Mouse (Mus musculus) lung, postnatal 25 days (tissue): ENCODE data around the gene Slc22a14.
A peak's percentile ranks its signal among the peaks of the same experiment; 100 is the strongest.

Source experiments
- DNase-seq: peaks from one replicate; pipeline ENCODE4 v3.0.0; 2022; ENCODE audit warnings: low spot score

Slc22a14 gene

DNA sequence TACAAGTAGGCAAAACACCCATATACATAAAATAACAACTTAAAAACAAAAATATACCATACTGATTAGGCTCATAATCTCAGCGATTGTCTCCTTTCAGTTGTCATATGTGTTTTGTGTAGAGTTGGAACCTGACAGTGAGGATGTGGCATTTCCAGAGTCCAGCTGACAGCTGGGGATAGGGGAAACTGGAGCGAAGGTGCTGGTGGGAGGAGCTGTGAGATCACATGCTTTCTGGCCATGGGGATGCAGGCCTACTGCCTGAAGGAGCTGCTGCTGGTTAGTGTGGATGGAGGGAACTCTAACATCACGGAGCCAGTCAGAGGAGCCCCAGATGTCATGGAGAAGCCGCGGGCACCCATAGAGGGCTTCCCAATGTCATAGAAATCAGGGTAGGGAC, 159.6 kb downstream of the Slc22a14 start:
- DNase-seq = no peak

DNA sequence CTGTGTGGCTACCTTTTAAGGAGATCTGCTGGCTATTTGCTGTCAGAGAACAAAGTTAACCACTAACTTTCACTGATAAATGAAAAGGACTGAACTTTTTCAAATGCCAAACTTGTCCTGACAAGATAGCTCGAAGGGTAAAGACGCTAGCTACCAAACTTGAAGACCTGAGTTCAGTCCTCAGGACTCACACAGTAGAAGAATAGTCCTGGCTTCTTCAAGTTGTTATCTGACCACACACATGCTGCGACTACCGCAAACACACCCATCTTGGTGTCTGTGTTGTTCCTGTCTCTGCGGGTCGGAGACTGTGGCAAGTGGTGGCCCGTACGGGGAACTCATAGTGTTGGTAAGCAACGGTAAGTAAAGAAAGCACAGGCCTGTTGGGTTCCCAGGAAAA, 161.7 kb downstream of the Slc22a14 start:
- DNase-seq = no peak

DNA sequence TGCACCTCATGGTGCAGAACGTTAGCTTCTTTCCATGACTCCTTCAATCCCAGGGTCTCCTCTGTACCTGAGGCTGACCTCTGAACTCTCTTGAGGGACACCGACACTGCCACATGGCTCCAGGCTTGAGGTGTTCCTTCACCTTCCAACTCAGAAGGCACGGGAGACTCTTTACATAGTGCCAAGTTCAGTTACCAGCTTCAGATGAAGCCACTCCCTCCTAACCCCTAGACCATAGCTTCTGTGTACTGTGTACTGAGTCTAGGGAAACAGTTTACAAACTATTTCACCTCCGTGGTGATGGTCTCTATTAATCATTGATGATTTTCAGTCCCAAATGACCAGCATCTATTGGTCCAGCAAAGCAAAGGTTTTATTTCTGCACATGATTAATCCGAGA, 163.7 kb downstream of the Slc22a14 start:
- DNase-seq = no peak

DNA sequence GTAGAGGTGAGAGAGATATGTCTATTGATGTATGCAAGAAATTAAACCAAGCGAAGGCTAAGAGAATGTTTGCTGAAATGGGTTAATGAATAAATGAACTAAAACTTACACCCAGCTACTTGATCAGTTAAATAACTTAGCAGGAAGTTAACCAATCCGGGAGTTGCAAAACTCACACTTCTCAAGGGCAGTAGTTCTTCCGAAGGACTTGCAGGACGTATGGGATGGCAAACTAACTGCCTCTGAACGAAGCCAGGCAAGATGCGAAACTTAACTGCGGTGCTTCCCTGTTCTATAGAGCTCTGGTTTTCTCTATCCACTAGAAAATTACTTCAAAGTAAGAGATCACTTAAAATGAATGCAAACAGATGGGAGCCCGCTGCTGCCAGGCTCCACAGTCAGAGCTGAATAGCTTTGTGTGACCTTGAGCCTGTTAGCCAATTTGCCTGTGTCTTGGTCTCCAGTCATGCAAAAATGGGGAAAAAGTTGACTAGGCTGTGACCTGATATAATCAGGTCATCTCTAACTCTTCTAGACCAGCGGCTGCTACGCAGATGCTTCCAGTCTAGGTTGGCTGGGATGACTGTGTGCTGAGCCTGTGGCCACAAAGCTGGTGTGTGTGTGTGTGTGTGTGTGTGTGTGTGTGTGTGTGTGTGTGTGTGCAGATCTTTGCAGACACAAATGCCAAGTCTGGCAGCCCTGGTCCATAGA, 166.0 kb downstream of the Slc22a14 start:
- no peak for DNase-seq

DNA sequence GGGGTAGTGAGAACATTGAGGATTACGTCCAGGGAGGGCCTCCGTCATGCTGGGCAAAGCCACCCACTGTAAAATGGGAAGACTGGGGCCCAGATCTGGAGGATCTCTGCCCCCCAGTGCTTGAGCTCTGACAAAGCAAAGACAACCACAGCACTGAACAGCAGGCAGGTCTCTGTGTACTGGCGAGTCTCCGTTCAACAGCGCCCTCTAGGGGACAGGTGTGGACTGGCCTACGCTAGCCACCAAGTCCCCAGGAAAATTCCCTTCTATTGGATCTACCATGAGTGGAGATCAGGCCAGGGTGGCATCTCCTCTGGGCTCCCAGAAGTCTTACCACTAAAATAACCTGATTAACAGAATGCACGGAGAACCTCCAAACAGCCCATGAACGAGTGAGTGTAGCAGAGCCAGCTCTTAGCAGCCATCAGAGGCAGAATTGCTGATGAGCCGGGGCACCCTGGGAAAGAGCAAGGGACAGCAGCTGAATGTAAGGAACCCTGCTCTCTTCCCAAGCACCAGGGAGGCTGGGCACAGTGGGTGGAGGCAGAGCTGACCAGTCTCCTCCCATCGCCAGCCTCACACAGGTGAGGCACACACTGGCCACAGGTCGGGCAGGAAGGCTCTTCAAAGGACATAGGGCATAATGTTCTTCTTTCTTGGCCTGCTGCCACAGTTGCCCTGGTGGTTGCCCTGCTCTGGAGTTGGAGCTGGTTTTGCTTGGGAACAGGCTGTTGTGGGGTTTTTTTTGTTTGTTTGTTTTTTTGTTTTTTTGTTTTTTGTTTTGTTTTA, 173.0 kb downstream of the Slc22a14 start:
- peak; percentile 53 for DNase-seq

DNA sequence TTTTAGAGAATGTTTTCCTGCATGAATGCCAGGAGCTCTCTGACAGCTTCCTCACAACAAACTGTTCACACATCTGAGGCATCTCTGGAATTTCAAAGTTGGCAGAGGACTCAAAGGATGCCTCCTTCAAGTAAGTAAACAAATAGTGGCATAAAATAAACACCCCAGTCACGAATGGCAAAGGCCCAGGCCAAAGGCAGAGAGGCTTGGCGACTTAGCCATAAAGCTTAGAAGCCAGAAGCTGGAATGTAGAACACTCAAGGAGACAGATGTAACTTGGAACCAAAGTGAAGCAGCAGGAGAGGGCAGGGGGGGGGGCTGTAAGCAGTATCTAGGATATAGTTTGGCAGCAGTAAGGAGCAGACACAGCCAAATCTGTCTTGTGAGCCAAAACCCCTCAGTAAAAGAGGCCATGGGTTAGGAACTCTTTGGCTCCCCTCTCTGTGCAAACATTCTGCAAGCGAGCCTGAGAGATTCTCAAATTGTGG, 184.1 kb downstream of the Slc22a14 start:
- peak; percentile 82 for DNase-seq

DNA sequence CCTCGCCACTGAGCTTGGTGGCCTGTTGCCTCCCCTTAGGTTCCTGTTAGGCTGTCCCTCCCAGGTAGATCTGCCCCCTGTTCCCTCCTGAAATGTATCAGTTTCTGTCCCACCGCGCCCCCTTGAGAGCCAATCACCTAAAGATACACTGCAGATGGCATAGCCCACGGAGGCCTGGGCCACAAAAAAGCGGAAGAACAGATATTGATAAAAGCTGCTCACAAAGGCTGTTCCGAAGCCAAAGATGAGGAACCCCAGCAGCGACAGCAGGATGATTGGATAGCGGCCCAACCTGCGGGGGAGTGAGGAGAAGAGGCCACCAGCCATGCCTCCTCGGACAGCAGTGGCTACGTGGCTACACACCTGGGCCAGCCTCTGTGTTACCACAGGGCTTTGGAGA, 186.1 kb downstream of the Slc22a14 start:
- no peak for DNase-seq

DNA sequence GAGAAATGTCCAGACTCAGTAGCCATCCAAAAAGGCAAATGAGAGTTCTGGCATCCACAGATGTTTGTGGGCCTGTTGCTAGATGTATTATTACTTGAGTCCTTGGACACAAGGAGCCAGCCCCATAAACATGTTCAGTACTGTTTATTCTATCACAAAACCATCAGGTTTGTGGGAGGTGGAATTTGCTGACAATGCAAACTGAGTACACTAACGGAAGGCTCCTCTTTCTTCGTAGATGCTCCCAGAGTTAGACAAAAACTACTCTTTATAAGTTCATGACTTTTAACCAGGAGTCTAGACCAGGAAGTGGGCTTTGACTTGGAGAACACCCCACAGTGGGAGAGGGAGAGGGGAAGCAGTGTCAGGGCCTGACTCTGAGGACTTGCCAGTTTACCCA, 197.7 kb downstream of the Slc22a14 start:
- no peak for DNase-seq

DNA sequence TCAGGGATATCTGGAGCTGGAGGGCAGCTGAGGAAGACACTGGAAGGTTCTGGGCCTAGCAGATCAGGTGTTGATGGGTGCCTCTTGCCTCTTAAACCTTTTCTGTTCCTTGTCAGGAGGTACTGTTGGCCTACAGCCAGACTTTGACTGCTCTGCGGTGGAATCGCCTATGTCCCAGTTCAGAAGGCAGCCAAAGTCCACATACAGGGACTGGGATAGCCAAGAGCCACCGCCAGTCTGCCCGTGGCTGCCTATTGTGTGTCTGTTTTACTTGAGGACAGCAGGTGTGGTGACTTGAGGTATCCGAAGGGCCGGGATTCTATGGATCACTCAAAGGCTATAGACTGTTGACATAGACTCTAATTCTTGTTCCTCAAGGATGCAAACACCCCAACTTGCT, 199.8 kb downstream of the Slc22a14 start:
- DNase-seq = peak; percentile 18

DNA sequence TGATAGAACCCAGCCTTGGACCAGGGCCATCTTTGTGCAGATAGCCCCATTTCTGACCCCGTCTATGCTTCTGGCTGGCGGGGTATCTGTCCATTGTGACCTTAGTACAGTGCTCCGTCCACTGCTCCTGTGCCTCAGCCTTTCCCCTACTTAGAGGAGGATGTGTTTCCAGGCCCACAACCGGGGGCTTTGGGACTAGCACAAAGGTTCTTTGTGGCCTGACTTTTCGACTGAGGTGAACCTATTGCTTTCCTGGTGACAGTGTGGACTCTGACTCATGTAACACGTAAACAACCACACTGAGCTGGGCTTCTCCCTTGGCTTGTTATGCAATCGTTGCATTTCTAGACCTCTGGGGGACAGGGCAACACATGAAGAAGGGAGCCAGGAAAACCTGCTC, 200.6 kb downstream of the Slc22a14 start:
- DNase-seq = peak; percentile 21

DNA sequence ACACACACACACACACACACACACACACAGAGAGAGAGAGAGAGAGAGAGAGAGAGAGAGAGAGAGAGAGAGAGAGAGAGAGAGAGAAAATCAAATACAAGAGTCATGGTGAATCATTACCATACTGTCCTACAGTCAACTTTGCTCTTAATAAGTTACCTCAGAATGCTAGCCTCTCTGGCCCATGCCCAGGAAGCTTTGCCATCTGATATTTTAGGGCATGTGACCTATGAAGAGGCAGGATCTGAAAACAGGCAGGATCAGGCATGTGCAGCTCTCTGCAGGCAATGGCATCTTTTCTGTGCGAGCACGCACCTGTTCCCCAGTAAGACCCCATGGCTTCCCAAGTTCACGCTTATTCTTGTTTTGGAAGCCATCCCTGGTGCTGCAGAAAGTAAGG, 204.7 kb downstream of the Slc22a14 start:
- DNase-seq = no peak

DNA sequence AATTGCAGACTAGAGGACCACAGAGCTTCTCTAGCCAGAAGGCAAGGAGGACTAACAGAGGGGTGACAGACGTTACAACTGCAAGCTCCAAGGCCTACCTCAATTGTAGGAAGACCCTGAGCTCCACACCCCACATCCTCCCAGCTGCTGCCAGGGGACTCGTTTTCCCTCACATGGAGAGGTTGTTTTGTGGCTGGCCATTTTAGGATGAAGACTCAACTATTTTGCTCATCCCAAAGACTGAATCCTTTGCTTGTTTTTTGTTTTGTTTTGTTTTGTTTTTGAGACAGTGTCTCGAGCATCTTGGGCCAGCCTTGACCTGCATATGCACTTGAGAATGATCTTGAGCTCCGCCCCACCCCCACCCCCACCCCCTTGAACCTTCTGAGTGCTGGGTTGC, 206.5 kb downstream of the Slc22a14 start, which contains the start of gene Gm47289:
Gene Gm47289, plus strand, starts transcription at position 301 of the 400 bp plus-strand sequence.
- no peak for DNase-seq

DNA sequence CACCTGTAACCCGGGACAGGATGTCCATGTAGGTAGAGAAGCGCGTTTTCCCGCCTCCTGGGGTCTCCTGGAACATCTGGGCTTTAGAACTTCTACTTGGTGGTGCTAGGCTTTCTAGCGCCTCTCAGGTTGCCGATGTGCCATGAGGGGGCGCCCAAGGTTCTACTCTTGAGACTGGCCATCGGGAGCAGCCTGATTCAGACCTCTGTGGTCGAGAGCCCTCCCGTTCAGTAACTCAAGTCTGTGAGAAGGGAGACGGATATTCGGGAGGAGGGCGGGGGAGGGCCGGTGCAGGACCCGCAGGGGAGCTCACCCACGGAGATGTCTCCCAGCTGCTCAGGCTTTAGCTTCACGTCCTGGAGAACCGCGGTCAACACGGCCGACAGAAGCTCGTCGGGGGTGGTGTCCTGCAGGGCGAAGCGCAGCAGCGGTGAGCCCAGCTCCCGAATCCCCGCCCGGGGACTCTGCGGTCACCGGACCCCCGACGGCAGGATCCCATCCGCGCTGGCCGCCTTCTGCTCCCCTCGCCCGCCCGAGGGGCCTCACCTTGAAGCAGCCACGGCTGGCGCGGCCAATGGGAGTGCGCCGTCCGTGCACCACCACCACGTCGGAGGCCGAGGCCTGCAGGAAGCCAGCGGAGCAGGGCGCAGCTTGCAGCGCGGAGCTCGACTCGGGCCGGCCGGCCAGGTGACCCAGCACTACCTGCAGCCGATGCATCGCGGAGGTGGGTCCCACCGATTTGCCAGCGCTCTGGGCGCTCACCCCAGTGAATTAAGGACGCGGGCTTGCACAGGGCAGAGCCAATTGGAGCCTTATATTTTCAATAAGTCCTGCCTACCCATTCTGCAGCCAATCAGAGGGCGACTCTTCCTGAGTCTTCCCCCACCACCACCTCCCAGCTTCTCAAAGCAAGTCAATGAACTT, 208.8 kb downstream of the Slc22a14 start, which contains the start of gene Acaa1b:
Gene Acaa1b, minus strand, starts transcription at position 816 of the 924 bp plus-strand sequence.
- DNase-seq = peak; percentile 75

DNA sequence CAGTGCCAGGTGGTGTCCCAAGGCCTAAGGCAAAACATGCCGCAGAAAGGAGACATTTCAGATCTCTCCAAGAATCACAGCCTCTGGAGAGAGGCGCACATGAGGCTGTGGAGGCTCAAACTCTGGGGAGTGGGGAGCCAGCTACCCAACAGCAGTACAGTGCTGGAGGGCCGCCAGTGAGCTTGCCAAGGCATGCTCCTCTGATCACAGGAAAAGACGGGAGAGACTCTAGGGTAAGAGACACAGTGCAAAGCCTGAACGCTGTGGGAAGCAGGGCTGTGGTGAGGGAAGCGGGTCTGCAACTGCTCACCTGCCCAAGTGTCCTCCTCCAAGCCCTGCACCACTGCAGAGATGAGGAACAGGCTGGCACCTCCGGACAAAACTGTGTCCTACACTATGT, 209.5 kb downstream of the Slc22a14 start:
- no peak for DNase-seq

DNA sequence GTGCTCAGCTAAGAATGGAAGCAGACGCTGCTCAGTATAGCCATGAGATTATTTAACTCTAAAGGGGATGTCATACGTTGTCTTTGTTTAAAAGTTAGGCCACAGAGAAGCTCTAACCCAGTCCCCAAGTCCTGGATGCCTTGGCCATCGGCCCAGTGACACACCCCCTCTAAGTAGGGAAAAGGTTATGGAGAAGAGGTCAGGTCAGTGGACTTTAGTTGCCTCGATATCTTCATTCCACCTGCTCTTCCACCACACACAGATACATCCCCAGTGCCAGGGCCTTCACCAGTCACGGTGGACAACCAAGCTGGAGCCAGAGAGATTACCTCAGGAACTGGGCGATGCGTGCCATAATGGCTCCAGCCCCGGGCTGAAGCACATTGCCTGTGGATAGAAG, 209.9 kb downstream of the Slc22a14 start:
- no peak for DNase-seq

DNA sequence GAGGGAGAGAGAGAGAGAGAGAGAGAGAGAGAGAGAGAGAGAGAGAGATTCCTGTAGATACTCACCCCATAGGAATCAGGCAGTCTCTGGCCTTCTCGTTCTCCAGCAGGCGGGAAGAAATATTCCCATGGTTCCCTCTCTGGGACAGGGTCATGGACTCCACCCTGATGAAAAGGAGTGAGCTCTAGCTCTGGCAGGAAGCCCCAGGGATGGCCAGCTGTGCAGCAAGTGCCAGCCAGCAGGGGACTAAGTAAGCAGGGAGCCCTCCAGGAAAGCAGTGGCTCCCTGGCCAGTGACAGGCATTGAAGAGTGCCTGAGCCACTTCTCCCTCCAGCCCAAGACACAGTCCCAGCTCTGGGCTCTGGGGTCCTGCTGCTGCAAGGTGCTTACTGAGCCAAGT, 213.6 kb downstream of the Slc22a14 start:
- DNase-seq = no peak

DNA sequence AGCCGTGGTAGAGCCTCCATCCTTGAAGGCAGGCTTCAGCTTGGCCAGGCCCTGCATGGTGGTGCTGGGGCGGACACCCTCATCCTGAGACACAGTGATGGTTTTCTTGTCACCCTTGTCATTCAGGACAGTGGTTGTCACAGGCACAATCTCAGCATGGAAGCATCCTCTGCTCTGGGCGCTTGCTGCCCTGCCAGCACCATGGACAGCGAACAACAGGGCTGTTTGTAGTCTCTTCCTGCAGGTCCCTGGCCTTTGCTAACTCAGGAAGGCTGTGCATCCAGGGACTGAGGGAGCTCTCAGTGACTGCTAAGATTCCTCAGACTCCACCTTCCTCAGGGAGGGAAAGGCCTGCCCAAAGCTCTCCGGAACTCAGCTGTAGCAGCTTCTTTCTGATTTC, 215.8 kb downstream of the Slc22a14 start:
- DNase-seq = no peak

DNA sequence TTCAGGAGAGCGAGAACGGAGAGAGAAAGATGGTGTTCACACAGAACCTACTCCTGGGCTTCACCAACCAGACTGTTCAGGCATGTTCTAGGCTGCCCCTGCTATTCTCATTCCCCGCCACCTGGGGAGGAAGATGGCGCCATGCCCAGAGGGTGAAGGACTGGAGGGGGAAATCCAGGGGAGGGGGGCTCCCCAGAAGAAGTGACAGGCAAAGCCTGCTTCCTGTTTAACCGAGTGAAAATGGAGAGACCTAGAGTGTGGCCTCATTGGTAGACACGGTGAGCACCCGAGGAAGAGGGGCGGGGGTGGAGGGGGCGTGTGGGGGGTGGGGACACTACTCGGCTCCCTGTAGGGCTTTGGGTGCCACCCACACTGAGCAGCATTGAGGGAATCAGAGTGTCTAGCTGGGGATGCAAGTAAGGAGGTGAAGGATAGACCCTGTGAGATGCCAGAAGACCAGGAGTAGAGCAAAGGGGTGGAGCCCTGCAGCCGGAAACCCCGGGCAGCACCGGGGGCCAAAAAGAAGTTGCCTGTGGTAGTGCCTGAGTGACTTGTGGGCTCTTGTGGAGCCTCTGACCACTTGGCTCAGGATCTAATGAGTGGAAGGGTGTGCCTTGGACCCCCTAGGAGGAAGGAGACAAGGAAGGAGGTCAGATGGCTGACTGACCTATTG, 219.1 kb downstream of the Slc22a14 start:
- no peak for DNase-seq

DNA sequence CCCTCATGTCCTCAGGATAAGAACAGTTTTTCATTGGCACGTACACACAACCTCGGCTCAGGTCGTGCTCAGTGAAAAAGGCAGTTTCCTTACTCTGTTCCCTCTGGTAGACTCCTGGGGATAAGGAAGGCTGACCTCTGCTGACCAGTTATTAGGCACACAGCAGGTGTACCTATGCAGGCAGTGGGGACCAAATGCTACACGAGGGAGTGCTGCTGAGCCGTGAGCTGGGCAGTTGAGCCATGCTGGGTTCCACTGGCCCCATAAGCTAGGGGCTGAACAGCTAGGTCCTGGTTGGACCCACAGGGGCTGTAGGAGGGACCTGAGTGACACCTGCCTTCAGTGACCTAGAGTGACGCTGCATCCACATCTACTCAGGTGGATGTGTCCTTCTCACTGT, 219.7 kb downstream of the Slc22a14 start:
- no peak for DNase-seq

DNA sequence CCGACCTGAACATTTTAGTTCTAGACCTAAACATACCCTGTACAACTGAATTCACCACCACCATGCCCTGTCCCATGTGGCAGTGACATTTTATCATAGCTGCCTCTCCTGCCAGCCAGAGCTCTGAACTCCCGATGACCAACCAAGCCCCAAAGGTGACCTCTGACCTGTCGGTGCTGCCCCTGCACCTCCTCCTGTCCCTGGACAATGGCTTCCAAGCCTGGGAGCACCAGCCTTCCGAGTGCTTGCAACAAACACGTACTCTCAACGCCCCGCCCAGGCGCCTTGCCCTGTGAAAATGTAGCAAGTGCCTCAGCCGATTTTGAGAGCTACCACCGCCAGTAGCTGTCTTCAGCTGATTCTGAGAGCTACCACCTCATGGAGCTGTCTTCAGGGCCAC, 220.2 kb downstream of the Slc22a14 start:
- no peak for DNase-seq

DNA sequence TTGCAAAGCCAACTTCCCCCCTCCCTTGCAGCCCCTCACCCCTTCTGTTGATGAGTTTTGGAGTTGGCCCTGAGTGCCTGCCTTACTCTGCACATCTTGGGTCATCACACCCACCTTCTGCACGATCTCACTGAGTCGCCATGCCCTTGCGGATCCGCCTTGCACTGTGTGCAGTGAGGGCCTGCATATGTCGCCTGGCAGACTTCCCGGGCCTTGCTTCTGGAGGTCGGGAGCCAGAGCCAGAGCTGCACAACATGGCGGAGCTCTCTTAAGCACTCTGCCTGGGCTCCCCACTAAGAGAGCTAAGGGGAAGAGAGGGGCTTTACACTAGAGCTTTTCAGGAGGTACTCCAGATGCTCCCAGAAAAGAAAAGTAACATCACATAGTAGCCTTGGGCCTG, 220.7 kb downstream of the Slc22a14 start:
- no peak for DNase-seq

DNA sequence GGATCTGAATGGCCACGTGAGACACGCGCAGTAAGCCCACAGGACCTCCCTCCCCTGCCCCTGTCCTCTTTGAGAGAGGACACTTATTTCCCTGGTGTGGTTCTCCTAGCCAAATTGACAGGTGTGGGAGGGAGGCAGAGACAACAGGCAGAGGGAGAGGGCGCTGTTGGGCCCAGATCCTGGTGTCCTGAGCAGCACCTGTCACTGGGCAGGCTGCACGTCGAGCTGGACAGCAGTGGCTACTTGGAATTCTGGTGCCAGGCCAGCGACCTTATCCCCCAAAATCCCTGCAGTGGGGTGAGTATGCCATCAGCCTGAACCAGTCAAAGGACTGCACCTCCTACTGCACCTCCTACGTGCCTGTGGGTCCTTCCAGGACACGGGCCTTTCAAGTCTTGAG, 222.0 kb downstream of the Slc22a14 start:
- no peak for DNase-seq
